Mouse (Mus musculus): Measurements from ENCODE around the gene Prickle2.

The Prickle2 gene

GRCm38 (mm10) chr6:92706145-92706466, at the start of gene Prickle2:
Prickle2 (minus strand) TSS chr6:92706155.
- peak in 1 of 2 experiments; percentile 3 for DNase-seq

- DNase-seq: no peak
Measured at GRCm38 (mm10) chr6:92752737-92753136, 46.8 kb upstream of the Prickle2 start.

- no peak for DNase-seq
Measured at GRCm38 (mm10) chr6:92749420-92749819, 43.5 kb upstream of the Prickle2 start.

- DNase-seq: peak; percentile 3 to 4
Measured at GRCm38 (mm10) chr6:92743605-92744004, 37.6 kb upstream of the Prickle2 start.

GRCm38 (mm10) chr6:92737116-92737515, 31.2 kb upstream of the Prickle2 start:
- DNase-seq: no peak

- no peak for DNase-seq
Measured at GRCm38 (mm10) chr6:92733651-92734050, 27.7 kb upstream of the Prickle2 start.

GRCm38 (mm10) chr6:92728514-92728913, 22.6 kb upstream of the Prickle2 start:
- DNase-seq: no peak

- peak; percentile 34 to 35 for DNase-seq
Measured at GRCm38 (mm10) chr6:92728084-92728483, 22.1 kb upstream of the Prickle2 start.

GRCm38 (mm10) chr6:92727351-92727986, 21.5 kb upstream of the Prickle2 start:
- no peak for DNase-seq

GRCm38 (mm10) chr6:92726121-92726520, 20.2 kb upstream of the Prickle2 start:
- DNase-seq: no peak

GRCm38 (mm10) chr6:92724394-92724793, 18.4 kb upstream of the Prickle2 start:
- DNase-seq: no peak

- DNase-seq: no peak
Measured at GRCm38 (mm10) chr6:92715806-92716205, 9.9 kb upstream of the Prickle2 start.

- no peak for DNase-seq
Measured at GRCm38 (mm10) chr6:92714748-92715147, 8.8 kb upstream of the Prickle2 start.

GRCm38 (mm10) chr6:92708137-92708536, 2.2 kb upstream of the Prickle2 start:
- DNase-seq: no peak

GRCm38 (mm10) chr6:92705353-92706144, 406 bp downstream of the Prickle2 start:
- DNase-seq: no peak

GRCm38 (mm10) chr6:92704810-92705209, 1.1 kb downstream of the Prickle2 start:
- no peak for DNase-seq

GRCm38 (mm10) chr6:92699491-92700209, 6.3 kb downstream of the Prickle2 start:
- DNase-seq: no peak

- no peak for DNase-seq
Measured at GRCm38 (mm10) chr6:92697807-92698206, 8.1 kb downstream of the Prickle2 start.

- DNase-seq: no peak
Measured at GRCm38 (mm10) chr6:92687317-92687716, 18.6 kb downstream of the Prickle2 start.

- no peak for DNase-seq
Measured at GRCm38 (mm10) chr6:92674394-92674925, 31.5 kb downstream of the Prickle2 start.

- no peak for DNase-seq
Measured at GRCm38 (mm10) chr6:92670518-92671147, 35.3 kb downstream of the Prickle2 start.

- no peak for DNase-seq
Measured at GRCm38 (mm10) chr6:92669623-92670022, 36.3 kb downstream of the Prickle2 start.

GRCm38 (mm10) chr6:92667544-92667943, 38.4 kb downstream of the Prickle2 start:
- no peak for DNase-seq

All from thymus, postnatal 36 days (tissue).